Mouse (Mus musculus): Measurements from ENCODE around the gene Inpp4a.

DNA sequence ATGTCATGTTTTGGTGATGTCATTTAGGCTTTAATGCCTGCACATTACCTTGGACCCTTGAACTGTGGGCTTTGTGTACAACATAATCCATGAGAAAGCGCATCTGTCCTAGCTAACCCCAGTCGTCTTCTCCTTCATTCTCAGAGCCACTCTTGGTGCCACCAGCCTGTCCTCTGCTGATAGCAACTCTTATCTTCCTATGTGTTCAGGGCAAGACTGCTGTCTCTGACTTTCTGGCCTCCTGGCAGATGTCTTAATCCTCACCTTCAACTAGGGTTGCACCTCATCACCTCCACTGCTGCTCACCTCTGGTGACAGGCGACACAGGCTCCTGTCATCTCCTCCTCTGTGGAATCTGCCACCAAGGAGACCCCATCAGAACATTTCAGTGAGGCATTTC, 136.8 kb downstream of the Inpp4a start:
- TF ChIP-seq ZKSCAN1 (IDR thresholded peaks at IDR 0.05; ENCODE audit: borderline replicate concordance, low read depth, low read length) (no peak), MAX (IDR thresholded peaks at IDR 0.05; ENCODE audit: low read length) (no peak), CTCF (conservative IDR thresholded peaks at IDR 0.05 in 1 of 2, IDR thresholded peaks at IDR 0.05 in 1 of 2; ENCODE audit: low read depth in 2 of 2, low read length in 2 of 2) (no peak)
